Mouse (Mus musculus): ENCODE measurements around the gene Scamp4.
"Not testable (repeated sequence)": the region's sequence is repeated elsewhere in the genome, so short reads cannot be mapped to it uniquely, and the experiment has no call there.

Gene Scamp4

GRCm38 (mm10) chr10:80578131-80578750 lies 24.4 kb upstream of the Scamp4 start:
- peak in 1 of 2 experiments; percentile 73 for DNase-seq (ENCODE audit: low spot score in 2 of 2)

GRCm38 (mm10) chr10:80578911-80579310 lies 23.8 kb upstream of the Scamp4 start:
- DNase-seq (ENCODE audit: low spot score in 2 of 2) = no peak

- DNase-seq (ENCODE audit: low spot score in 2 of 2) = no peak
Observed at GRCm38 (mm10) chr10:80583047-80583446, 19.6 kb upstream of the Scamp4 start.

- no peak for DNase-seq (ENCODE audit: low spot score in 2 of 2)
Observed at GRCm38 (mm10) chr10:80584045-80584488, 18.6 kb upstream of the Scamp4 start.

- no peak for DNase-seq (ENCODE audit: low spot score in 2 of 2)
Observed at GRCm38 (mm10) chr10:80584642-80585552, 17.8 kb upstream of the Scamp4 start.

GRCm38 (mm10) chr10:80585581-80585980 lies 17.1 kb upstream of the Scamp4 start:
- no peak for DNase-seq (ENCODE audit: low spot score in 2 of 2)

GRCm38 (mm10) chr10:80586407-80587304 lies 16.0 kb upstream of the Scamp4 start:
- no peak for DNase-seq (ENCODE audit: low spot score in 2 of 2)

DNA sequence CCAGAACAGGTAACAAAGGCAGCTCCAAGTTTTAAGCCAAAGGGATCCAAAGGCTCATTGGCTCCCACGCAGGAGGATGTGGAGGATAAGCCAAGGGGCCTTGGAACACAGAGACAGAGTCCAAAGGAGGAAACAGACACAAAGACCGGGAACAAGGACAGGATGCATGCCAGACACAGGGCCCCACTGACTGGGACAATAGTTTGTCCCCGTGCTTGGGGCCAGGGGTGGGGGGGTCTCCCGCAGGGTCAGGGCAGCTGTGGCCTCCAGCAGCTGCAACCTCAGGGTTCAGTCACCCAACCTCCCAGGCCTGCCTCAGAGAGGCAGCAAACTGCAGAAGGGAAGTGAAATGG lies 15.4 kb upstream of the Scamp4 start:
- DNase-seq (ENCODE audit: low spot score in 2 of 2) = no peak

GRCm38 (mm10) chr10:80589127-80589878 lies 13.4 kb upstream of the Scamp4 start:
- no peak for DNase-seq (ENCODE audit: low spot score in 2 of 2)

DNA sequence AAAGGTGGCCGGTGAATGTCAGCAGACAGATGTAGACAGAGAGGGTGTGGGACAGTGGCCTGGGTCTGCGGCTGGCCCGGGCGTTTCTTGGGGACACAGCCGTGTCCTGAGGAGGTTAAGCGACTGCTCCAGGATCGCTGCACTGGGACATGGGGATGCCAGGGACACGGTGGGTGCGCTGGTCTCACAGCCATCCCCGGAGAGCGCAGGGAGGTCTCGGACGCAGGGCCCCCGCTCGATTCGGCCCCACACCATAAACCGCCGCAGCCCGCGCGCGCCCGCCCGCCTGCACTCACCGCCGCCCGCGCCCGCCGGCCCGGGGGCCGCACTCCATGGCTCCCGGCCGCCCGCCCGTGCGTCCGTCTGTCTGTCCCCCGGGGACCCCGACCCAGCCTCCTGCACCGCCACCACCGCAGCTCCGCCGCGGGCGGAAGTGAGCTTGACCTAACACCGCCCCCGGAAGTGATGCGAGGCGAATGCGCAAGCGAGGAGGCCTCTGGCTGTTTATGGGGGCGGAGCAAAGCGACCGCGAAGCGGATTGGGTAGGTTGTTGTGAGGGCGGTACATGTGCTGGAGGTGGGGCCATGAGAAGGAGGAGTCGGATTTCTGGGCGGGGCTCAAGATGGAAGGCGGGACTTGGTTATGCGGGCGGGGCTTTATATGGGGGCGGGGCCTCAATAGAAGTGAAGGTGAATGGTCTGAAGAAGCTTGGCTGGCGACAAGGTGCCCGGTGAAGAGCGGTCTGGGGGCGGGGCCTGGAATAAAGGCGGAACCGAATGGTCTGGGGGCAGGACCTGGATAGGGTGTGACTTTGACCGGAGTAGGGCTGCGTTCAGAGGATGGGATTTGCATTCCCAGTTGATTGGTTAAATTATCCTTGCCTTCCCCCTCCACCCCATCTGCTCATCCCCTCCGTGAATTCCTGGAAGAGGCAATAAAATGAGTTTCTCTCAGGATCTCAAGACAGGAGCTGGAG lies 12.5 kb upstream of the Scamp4 start, which contains the start of gene Abhd17a:
TSS of gene Abhd17a (minus strand) at position 463 of the 976 bp plus-strand sequence.
- DNase-seq (ENCODE audit: low spot score in 2 of 2) = peak; percentile 92

DNA sequence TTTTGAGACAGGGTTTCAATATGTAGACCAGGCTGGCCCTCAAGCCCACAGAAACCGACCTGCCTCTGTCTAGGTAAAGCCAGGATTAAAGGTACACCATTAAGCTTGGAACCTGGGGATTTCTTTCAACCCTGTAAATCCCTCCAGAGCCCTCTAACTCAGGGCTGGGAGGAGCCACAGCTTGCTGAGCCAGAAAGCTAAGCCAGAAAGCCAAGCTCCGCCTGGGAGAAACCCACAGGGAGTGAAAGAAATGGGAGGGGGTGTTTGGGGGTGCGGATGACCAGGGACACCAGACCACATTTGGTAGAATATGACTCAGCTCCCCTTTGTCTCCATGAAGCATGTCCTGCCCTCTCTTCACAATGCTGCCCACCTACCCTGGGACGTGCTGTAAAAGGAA lies 6.4 kb upstream of the Scamp4 start:
- DNase-seq (ENCODE audit: low spot score in 2 of 2) = no peak

DNA sequence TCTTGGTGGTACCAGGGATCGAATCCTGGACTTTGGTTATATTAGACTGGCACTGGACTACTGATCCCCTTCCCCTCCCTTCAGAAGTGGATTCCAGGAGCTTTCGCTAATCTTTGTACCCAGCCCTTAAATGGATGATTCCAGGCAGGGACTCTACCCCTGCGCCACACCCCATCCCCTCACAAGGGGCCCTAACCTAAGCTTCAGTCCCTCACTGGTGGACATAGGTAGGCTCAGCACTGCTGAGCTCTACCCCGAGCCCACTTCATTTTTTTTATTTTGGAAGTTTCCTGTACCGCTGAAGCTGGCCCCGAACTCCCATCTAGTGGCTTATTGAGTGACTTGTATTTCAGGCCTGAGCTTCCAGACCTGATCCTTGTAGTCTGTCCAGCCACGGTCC lies 692 bp downstream of the Scamp4 start:
- DNase-seq (ENCODE audit: low spot score in 2 of 2) = no peak

DNA sequence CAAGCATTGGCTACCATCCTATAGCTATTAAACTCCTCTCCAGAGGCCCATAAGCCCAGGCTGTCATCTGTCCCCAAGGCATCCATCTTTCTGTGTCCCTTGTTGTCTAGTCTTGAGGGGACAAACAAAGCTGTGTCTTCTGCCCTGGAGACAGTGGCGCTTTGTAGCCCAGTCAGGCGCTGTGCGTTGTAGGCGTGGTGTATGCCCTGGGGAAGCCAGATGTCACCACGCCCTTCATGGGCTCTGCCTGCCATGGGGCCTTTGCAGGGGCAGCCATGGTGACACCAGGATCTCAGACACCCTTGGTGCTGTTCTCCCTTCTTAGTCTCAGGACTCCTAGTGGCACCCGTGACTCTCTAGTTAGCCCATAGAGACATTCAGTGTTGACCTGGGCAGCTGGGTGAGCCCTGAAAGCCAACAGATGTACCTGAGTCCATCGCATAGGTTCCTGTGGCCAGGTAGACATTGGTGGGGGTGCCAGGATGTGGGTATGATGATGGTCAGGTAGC lies 1.4 kb downstream of the Scamp4 start:
- no peak for DNase-seq (ENCODE audit: low spot score in 2 of 2)

GRCm38 (mm10) chr10:80604988-80605387 lies 2.3 kb downstream of the Scamp4 start:
- DNase-seq (ENCODE audit: low spot score in 2 of 2) = no peak

DNA sequence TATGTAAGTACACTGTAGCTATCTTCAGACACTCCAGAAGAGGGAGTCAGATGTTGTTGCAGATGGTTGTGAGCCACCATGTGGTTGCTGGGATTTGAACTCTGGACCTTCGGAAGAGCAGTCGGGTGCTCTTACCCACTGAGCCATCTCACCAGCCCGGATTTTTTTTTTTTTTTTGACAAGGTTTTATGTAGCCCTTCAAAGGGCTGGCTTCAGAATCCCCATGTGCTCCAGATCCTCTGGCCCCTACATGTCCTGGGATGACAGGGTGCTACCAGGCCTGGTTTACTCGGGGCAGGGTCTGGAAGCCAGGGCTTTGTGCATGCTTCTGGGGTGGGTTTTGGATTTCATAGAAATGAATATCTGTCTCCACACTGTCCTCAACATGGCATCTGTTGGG lies 3.0 kb downstream of the Scamp4 start, which contains the start of gene Gm49322:
TSS of gene Gm49322 (plus strand) at position 301 of the 400 bp plus-strand sequence.
- not testable (repeated sequence) for DNase-seq (ENCODE audit: low spot score in 2 of 2)

DNA sequence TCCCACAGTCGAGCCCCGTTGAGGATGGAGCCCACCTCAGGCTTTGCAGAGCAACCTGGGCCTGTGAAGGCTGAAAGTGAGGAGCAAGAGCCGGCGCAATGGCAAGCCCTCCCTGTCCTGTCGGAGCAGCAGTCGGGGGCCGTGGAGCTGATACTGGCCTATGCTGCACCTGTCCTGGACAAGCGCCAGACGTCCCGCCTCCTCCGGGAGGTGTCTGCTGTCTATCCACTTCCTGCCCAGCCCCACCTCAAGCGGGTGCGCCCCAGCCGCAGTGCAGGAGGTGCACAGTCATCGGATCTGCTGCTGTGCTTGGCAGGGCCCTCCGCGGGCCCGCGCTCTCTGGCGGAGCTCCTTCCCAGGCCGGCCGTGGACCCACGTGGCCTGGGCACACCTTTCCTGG lies 3.6 kb downstream of the Scamp4 start:
- DNase-seq (ENCODE audit: low spot score in 2 of 2) = no peak

DNA sequence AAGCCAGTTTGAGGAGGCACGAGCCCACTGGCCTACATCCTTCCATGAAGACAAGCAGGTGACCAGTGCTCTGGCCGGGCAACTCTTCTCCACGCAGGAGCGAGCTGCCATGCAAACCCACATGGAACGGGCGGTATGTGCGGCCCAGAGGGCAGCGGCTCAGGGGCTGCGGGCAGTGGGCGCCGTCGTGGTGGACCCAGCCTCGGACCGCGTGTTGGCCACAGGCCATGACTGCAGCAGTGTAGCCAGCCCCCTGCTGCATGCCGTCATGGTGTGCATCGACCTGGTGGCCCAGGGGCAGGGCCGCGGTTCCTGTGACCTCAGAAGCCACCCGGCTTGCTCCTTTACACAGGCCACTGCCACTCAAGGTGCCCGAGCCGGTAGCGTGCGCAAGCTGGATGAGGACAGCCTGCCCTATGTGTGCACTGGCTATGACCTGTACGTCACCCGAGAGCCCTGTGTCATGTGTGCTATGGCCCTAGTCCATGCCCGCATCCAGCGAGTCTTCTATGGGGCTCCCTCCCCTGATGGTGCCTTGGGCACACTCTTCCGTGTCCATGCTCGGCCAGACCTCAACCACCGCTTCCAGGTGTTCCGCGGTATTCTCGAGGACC lies 4.2 kb downstream of the Scamp4 start:
- no peak for DNase-seq (ENCODE audit: low spot score in 2 of 2)

- DNase-seq (ENCODE audit: low spot score in 2 of 2) = no peak
Observed at GRCm38 (mm10) chr10:80608435-80608834, 5.8 kb downstream of the Scamp4 start.

DNA sequence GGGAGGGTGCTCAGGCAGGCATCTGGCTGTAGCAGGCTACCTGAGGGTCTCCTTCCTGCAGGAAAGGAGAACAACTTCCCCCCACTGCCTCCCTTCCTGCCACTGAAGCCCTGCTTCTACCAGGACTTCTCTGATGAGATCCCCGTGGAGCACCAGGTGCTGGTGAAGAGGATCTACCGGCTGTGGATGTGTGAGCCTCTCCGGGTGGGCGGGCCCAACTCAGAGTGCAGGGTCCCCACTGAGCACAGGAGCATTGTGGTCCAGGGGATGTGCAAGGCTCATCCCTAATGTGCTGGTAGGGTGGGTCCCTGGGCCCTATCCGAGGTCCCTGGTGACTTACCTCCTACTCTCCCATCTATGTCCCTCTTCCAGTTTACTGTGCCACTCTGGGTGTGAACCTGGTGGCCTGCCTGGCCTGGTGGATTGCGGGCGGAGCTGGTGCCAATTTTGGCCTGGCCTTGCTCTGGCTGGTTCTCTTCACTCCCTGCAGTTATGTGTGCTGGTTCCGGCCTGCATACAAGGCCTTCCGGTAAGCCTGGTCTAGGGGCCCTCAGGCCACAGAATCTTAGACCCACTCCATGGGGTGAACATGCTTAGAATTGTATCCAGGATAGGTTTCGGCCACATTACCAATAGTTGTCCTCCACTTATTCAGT lies 6.7 kb downstream of the Scamp4 start:
- no peak for DNase-seq (ENCODE audit: low spot score in 2 of 2)

All from frontal cortex, postnatal 10 days (tissue).